Mouse (Mus musculus): Measurements from ENCODE around the gene Rxrb. TPM values are rescaled to one million over a fixed set of nuclear protein-coding genes. Genes with fewer than 3 reads are reported as not detected.

Gene Rxrb
- total and polyA plus RNA-seq, 2 experiments, result 13.0 to 46.5 TPM

DNA sequence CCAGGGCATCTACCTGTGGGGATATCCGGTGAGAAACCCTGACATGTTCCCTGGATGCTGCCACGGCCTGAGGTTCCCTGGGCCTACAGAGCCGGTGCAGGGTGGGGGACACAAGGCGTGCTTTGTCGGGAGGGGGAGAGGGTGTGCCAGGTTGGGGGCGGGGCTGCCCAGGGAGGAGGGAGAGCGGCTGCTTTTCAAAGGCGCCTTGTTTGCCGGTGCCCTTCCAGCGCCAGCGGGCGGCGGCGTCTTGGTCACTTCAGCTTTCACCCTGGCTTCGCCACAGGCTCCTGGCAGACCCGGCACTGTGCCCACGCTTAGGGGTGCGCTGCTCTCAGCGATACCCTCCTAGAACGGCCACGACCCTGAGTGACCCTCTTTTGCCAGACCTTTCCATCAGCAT, 6.8 kb downstream of the Rxrb start:
- H3K79me2 ChIP-seq (ENCODE audit: control insufficient read depth, insufficient read depth, low read length), result no peaks in the 10 kb centered on the region
- 43% methylated on average over 21 of the region's 21 CpGs for WGBS
- no peak for DNase-seq (ENCODE audit: extremely low read depth, low read depth, low spot score)
- TF ChIP-seq CTCF (IDR thresholded peaks at IDR 0.05; ENCODE audit: low read depth, low read length) (no peak), POLR2A (IDR thresholded peaks at IDR 0.05; ENCODE audit: extremely low read depth, insufficient read depth, low read length) (no peak)
- no peak overlapping the region for H3K27ac ChIP-seq (replicated peaks; ENCODE audit: insufficient read depth, low read depth, low read length)
- H3K27me3 ChIP-seq (ENCODE audit: control insufficient read depth, insufficient read depth, low read length), result no peaks in the 10 kb centered on the region
- H3K9ac ChIP-seq (ENCODE audit: low read depth, low read length), result no peak overlapping the region
- H3K4me1 ChIP-seq (ENCODE audit: control insufficient read depth, insufficient read depth, low read length), result no peaks in the 10 kb centered on the region
- no peak overlapping the region for H3K4me3 ChIP-seq (ENCODE audit: insufficient read depth, low read depth, low read length)
- peaks cover 3% of the 10 kb centered on the region; the same call in 1 of the 2 replicates for H3K36me3 ChIP-seq (ENCODE audit: control insufficient read depth, insufficient read depth, low read length)

DNA sequence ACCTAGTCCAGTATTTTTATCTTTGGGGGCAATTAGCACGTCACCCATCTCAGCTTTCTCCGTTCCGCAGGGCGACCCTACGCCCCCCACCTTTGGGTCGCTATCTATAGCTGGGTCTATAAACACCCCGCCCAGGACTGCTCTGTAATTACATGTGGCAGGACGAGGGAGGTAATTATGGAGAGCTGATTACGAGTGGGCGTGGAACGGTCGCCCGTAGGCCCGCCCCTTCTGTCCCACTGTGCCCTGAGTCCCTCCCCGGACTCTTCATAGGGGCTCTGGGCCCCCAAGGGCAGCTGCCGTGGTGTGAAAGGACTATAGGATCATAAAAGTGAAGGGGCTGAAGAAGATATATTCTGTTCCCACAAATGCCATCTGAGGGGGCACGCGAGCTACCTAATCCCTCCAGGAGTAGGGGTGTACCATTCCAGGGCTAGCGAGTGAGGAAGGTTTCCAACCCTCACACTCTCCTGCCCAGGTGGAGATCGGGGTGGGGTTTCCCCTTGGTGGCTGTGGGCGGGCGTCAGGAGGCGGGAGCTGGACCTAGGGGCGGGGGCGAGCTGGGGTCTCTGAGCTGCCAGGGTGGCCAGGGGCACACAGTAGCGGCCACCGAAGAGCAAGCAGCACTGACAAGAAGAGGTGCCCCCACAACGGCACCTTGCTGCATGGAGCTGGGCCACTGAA, 7.4 kb downstream of the Rxrb start, which contains the start of gene Col11a2:
Gene Col11a2, plus strand, starts transcription at position 560 of the 684 bp plus-strand sequence.
- Histone ChIP-seq H3K4me3 (ENCODE audit: insufficient read depth, low read depth, low read length) (no peak within 1 kb of the TSS), H3K4me1 (ENCODE audit: control insufficient read depth, insufficient read depth, low read length) (no peaks in the 10 kb centered on the region), H3K36me3 (ENCODE audit: control insufficient read depth, insufficient read depth, low read length) (peaks cover 3% of the 10 kb centered on the region; the same call in 1 of the 2 replicates), H3K27ac (replicated peaks; ENCODE audit: insufficient read depth, low read depth, low read length) (no peak within 1 kb of the TSS), H3K9ac (ENCODE audit: low read depth, low read length) (no peak within 1 kb of the TSS), H3K27me3 (ENCODE audit: control insufficient read depth, insufficient read depth, low read length) (no peaks in the 10 kb centered on the region), H3K79me2 (ENCODE audit: control insufficient read depth, insufficient read depth, low read length) (no peaks in the 10 kb centered on the region)
- no peak for TF ChIP-seq POLR2A (IDR thresholded peaks at IDR 0.05; ENCODE audit: extremely low read depth, insufficient read depth, low read length)
- TF ChIP-seq CTCF (IDR thresholded peaks at IDR 0.05; ENCODE audit: low read depth, low read length), result no peak
- WGBS, result 23% methylated on average over 28 of the region's 28 CpGs
- DNase-seq (ENCODE audit: extremely low read depth, low read depth, low spot score), result no peak

DNA sequence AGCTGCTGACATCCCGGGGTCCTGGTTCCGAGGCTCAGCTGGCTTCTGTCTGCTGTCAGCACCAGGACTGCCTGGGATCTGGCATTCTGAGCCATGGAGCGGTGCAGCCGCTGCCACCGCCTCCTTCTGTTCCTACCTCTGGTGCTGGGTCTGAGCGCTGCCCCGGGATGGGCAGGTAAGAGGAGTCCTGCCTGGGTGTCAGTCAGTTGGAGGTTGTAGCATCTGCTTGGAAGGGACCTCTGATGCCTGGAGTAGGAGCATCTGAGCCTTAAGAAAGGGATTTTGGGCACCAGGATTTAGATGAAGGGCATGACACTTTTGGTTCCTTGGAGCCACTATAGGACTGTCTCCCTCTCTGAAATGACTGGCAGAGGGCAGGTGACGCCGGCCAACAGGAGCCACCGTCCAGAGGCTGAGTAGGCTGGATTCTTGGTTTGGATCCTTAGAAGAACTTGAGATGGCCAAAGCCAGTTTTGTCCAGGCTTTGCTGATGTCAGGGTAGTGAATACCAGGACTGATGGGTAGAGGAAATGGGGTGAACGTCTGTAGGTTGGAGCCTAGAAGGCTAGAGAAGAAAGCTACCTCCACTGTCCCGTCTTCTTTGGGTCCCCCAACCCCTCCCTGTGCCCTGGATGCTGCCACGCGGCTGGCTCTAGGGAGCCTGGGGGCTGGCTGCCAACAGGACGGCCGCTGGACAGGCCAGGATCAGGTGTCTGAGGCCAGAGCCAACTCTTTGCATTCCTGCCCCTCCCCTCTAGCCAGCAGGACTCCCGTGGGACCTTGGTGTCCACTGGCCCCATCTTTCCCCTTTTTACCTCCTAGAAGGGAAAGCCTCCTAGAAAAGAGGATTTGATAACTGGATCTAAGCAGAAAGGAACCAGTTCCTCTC, 8.2 kb downstream of the Rxrb start:
- WGBS, result 28% methylated on average over 17 of the region's 17 CpGs

DNA sequence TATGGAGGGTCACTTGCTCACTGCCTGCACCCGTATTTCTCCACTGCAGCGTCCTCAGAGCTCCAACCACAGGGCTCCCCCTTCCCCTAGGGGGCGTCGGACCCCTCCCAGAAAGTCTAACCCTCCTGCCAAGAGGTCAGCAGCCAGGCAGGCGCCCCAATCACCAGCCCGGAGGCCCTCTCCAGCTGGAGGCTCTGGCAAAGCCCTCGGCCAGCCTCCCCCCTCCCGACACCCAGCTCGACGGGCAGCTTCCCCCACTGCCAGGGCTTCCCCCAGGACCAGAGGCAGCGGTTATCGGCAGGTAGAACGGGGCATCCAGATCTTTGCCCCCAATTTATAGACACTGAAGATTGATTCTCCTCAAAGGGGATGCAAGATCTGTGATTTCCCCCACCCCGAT, 14.3 kb downstream of the Rxrb start:
- no peaks in the 10 kb centered on the region for H3K27me3 ChIP-seq (ENCODE audit: control insufficient read depth, insufficient read depth, low read length)
- no peak for DNase-seq (ENCODE audit: extremely low read depth, low read depth, low spot score)
- no peak for TF ChIP-seq CTCF (IDR thresholded peaks at IDR 0.05; ENCODE audit: low read depth, low read length)
- no peak for TF ChIP-seq POLR2A (IDR thresholded peaks at IDR 0.05; ENCODE audit: extremely low read depth, insufficient read depth, low read length)
- no peaks in the 10 kb centered on the region for H3K79me2 ChIP-seq (ENCODE audit: control insufficient read depth, insufficient read depth, low read length)
- 83% methylated on average over 14 of the region's 14 CpGs for whole genome bisulfite sequencing
- no peaks in the 10 kb centered on the region for H3K4me1 ChIP-seq (ENCODE audit: control insufficient read depth, insufficient read depth, low read length)
- H3K9ac ChIP-seq (ENCODE audit: low read depth, low read length), result no peak overlapping the region
- no peak overlapping the region for H3K4me3 ChIP-seq (ENCODE audit: insufficient read depth, low read depth, low read length)
- no peaks in the 10 kb centered on the region for H3K36me3 ChIP-seq (ENCODE audit: control insufficient read depth, insufficient read depth, low read length)
- no peak overlapping the region for H3K27ac ChIP-seq (replicated peaks; ENCODE audit: insufficient read depth, low read depth, low read length)

More for the DNA sequence above, 8.2 kb downstream of the Rxrb start:
- peaks cover 3% of the 10 kb centered on the region; the same call in 1 of the 2 replicates for H3K36me3 ChIP-seq (ENCODE audit: control insufficient read depth, insufficient read depth, low read length)
- no peaks in the 10 kb centered on the region for H3K27me3 ChIP-seq (ENCODE audit: control insufficient read depth, insufficient read depth, low read length)
- H3K4me3 ChIP-seq (ENCODE audit: insufficient read depth, low read depth, low read length), result no peak overlapping the region
- no peak overlapping the region for H3K27ac ChIP-seq (replicated peaks; ENCODE audit: insufficient read depth, low read depth, low read length)
- no peaks in the 10 kb centered on the region for H3K4me1 ChIP-seq (ENCODE audit: control insufficient read depth, insufficient read depth, low read length)
- H3K79me2 ChIP-seq (ENCODE audit: control insufficient read depth, insufficient read depth, low read length), result no peaks in the 10 kb centered on the region
- no peak for DNase-seq (ENCODE audit: extremely low read depth, low read depth, low spot score)
- H3K9ac ChIP-seq (ENCODE audit: low read depth, low read length), result no peak overlapping the region
- TF ChIP-seq CTCF (IDR thresholded peaks at IDR 0.05; ENCODE audit: low read depth, low read length) (no peak), POLR2A (IDR thresholded peaks at IDR 0.05; ENCODE audit: extremely low read depth, insufficient read depth, low read length) (no peak)

DNA sequence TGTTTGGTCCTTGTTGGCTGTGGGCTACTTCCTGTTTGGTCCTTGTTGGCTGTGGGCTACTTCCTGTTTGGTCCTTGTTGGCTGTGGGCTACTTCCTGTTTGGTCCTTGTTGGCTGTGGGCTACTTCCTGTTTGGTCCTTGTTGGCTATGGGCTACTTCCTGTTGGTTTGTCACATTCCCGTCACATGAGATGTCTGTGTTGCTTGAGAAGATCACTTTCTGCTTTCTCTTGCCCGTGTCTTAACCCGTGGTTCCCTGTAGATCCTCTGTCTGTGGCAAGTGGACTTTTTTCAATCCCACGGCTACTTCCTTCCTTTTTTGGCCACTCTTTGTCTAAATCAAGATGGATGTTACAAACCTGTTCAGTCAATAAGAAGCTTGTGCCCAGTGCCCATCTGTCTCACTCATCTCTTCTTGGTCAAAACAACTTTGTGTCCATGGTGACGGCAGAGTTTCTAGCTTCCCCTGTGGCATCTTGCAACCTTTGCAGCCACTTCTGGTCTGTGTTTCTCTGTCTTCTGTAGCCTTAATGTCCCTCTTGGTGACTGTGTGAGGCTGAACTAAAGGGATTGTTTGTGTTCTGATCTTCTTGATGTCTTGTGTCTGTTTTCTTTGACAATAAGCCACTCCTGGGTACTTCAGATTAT, 15.9 kb downstream of the Rxrb start:
- Histone ChIP-seq H3K79me2 (ENCODE audit: control insufficient read depth, insufficient read depth, low read length) (no peaks in the 10 kb centered on the region), H3K27ac (replicated peaks; ENCODE audit: insufficient read depth, low read depth, low read length) (no peak overlapping the region)
- TF ChIP-seq POLR2A (IDR thresholded peaks at IDR 0.05; ENCODE audit: extremely low read depth, insufficient read depth, low read length), result no peak
- no peak for TF ChIP-seq CTCF (IDR thresholded peaks at IDR 0.05; ENCODE audit: low read depth, low read length)

More for the DNA sequence above, 15.9 kb downstream of the Rxrb start:
- 86% methylated on average over 5 of the region's 5 CpGs for whole genome bisulfite sequencing
- Histone ChIP-seq H3K4me1 (ENCODE audit: control insufficient read depth, insufficient read depth, low read length) (no peaks in the 10 kb centered on the region), H3K27me3 (ENCODE audit: control insufficient read depth, insufficient read depth, low read length) (no peaks in the 10 kb centered on the region), H3K36me3 (ENCODE audit: control insufficient read depth, insufficient read depth, low read length) (no peaks in the 10 kb centered on the region), H3K9ac (ENCODE audit: low read depth, low read length) (no peak overlapping the region), H3K4me3 (ENCODE audit: insufficient read depth, low read depth, low read length) (no peak overlapping the region)
- no peak for DNase-seq (ENCODE audit: extremely low read depth, low read depth, low spot score)
